Mouse (Mus musculus): ENCODE results near the gene Vav2. TPM values are rescaled to one million over a fixed set of nuclear protein-coding genes. Genes with fewer than 3 reads are reported as not detected.

The Vav2 gene
- total and polyA plus RNA-seq, 2 experiments from 2014 or later, result 7.1 to 39.6 TPM

GRCm38 (mm10) chr2:27470535-27470934 is 43.7 kb upstream of the Vav2 start:
- peaks cover 18% of the 10 kb centered on the region for H3K4me1 ChIP-seq (ENCODE audit: insufficient read depth)
- H3K4me2 ChIP-seq (ENCODE audit: low read depth), result no peak overlapping the region
- no peak for DNase-seq
- peaks cover 12% of the 10 kb centered on the region for H3K36me3 ChIP-seq (ENCODE audit: insufficient read depth)
- 95% methylated on average over 2 of the region's 2 CpGs for WGBS
- no peak overlapping the region for H3K4me3 ChIP-seq (ENCODE audit: low read depth, low read length)
- no peak for TF ChIP-seq CTCF (IDR thresholded peaks at IDR 0.05; ENCODE audit: low read depth)
- ATAC-seq, result no peak
- no peaks in the 10 kb centered on the region for H3K9me3 ChIP-seq (ENCODE audit: low read length)
- H3K27ac ChIP-seq (ENCODE audit: low read depth, low read length), result no peak overlapping the region
- no peak overlapping the region for H3K9ac ChIP-seq
- no peaks in the 10 kb centered on the region for H3K27me3 ChIP-seq (ENCODE audit: insufficient read depth, low read length)

- no peak overlapping the region for H3K27ac ChIP-seq (ENCODE audit: low read depth, low read length)
- TF ChIP-seq CTCF (IDR thresholded peaks at IDR 0.05; ENCODE audit: low read depth), result no peak
- WGBS, result 69% methylated on average over 3 of the region's 3 CpGs
- ATAC-seq (no peak), DNase-seq (no peak)
- peaks cover 18% of the 10 kb centered on the region for H3K4me1 ChIP-seq (ENCODE audit: insufficient read depth)
- no peaks in the 10 kb centered on the region for H3K9me3 ChIP-seq (ENCODE audit: low read length)
- no peak overlapping the region for H3K4me3 ChIP-seq (ENCODE audit: low read depth, low read length)
- no peak overlapping the region for H3K9ac ChIP-seq
- peaks cover 12% of the 10 kb centered on the region for H3K36me3 ChIP-seq (ENCODE audit: insufficient read depth)
- H3K4me2 ChIP-seq (ENCODE audit: low read depth), result no peak overlapping the region
- H3K27me3 ChIP-seq (ENCODE audit: insufficient read depth, low read length), result no peaks in the 10 kb centered on the region
Measured at GRCm38 (mm10) chr2:27469991-27470355, 43.1 kb upstream of the Vav2 start.

- Histone ChIP-seq H3K36me3 (ENCODE audit: insufficient read depth) (peaks cover 12% of the 10 kb centered on the region), H3K27ac (ENCODE audit: low read depth, low read length) (no peak overlapping the region), H3K4me1 (ENCODE audit: insufficient read depth) (peaks cover 17% of the 10 kb centered on the region), H3K27me3 (ENCODE audit: insufficient read depth, low read length) (no peaks in the 10 kb centered on the region), H3K9ac (no peak overlapping the region), H3K9me3 (ENCODE audit: low read length) (no peaks in the 10 kb centered on the region), H3K4me2 (ENCODE audit: low read depth) (no peak overlapping the region), H3K4me3 (ENCODE audit: low read depth, low read length) (no peak overlapping the region)
- DNase-seq, result no peak
- ATAC-seq, result no peak
- WGBS, result 73% methylated on average over 4 of the region's 4 CpGs
- no peak for TF ChIP-seq CTCF (IDR thresholded peaks at IDR 0.05; ENCODE audit: low read depth)
Measured at GRCm38 (mm10) chr2:27469292-27469990, 42.6 kb upstream of the Vav2 start.

- H3K4me1 ChIP-seq (ENCODE audit: insufficient read depth), result no peaks in the 10 kb centered on the region
- H3K9me3 ChIP-seq (ENCODE audit: low read length), result no peaks in the 10 kb centered on the region
- TF ChIP-seq CTCF (IDR thresholded peaks at IDR 0.05; ENCODE audit: low read depth), result no peak
- 90% methylated on average over 4 of the region's 4 CpGs for WGBS
- DNase-seq, result no peak
- ATAC-seq, result no peak
- H3K27me3 ChIP-seq (ENCODE audit: insufficient read depth, low read length), result no peaks in the 10 kb centered on the region
- H3K4me3 ChIP-seq (ENCODE audit: low read depth, low read length), result no peak overlapping the region
- H3K4me2 ChIP-seq (ENCODE audit: low read depth), result no peak overlapping the region
- H3K27ac ChIP-seq (ENCODE audit: low read depth, low read length), result no peak overlapping the region
- peaks cover 66% of the 10 kb centered on the region for H3K36me3 ChIP-seq (ENCODE audit: insufficient read depth)
- no peak overlapping the region for H3K9ac ChIP-seq
Measured at GRCm38 (mm10) chr2:27462901-27463300, 36.1 kb upstream of the Vav2 start.

- no peaks in the 10 kb centered on the region for H3K9me3 ChIP-seq (ENCODE audit: low read length)
- no peak for TF ChIP-seq CTCF (IDR thresholded peaks at IDR 0.05; ENCODE audit: low read depth)
- DNase-seq, result no peak
- no peak overlapping the region for H3K9ac ChIP-seq
- H3K27me3 ChIP-seq (ENCODE audit: insufficient read depth, low read length), result no peaks in the 10 kb centered on the region
- no peaks in the 10 kb centered on the region for H3K4me1 ChIP-seq (ENCODE audit: insufficient read depth)
- H3K4me2 ChIP-seq (ENCODE audit: low read depth), result no peak overlapping the region
- H3K36me3 ChIP-seq (ENCODE audit: insufficient read depth), result peaks cover 74% of the 10 kb centered on the region
- H3K4me3 ChIP-seq (ENCODE audit: low read depth, low read length), result no peak overlapping the region
- H3K27ac ChIP-seq (ENCODE audit: low read depth, low read length), result no peak overlapping the region
- 98% methylated on average over 4 of the region's 4 CpGs for WGBS
- ATAC-seq, result no peak
Measured at GRCm38 (mm10) chr2:27461881-27462660, 35.2 kb upstream of the Vav2 start.

- Histone ChIP-seq H3K27me3 (ENCODE audit: insufficient read depth, low read length) (no peaks in the 10 kb centered on the region), H3K27ac (ENCODE audit: low read depth, low read length) (no peak overlapping the region), H3K9ac (no peak overlapping the region), H3K4me3 (ENCODE audit: low read depth, low read length) (no peak overlapping the region), H3K4me1 (ENCODE audit: insufficient read depth) (no peaks in the 10 kb centered on the region), H3K9me3 (ENCODE audit: low read length) (no peaks in the 10 kb centered on the region), H3K36me3 (ENCODE audit: insufficient read depth) (peaks cover 82% of the 10 kb centered on the region), H3K4me2 (ENCODE audit: low read depth) (no peak overlapping the region)
- TF ChIP-seq CTCF (IDR thresholded peaks at IDR 0.05; ENCODE audit: low read depth), result no peak
- DNase-seq, result no peak
- ATAC-seq, result no peak
- 77% methylated on average over 9 of the region's 9 CpGs for WGBS
Measured at GRCm38 (mm10) chr2:27460651-27461050, 33.8 kb upstream of the Vav2 start.

- H3K36me3 ChIP-seq (ENCODE audit: insufficient read depth), result peaks cover 87% of the 10 kb centered on the region
- ATAC-seq (no peak), DNase-seq (no peak)
- no peaks in the 10 kb centered on the region for H3K9me3 ChIP-seq (ENCODE audit: low read length)
- no peak overlapping the region for H3K4me2 ChIP-seq (ENCODE audit: low read depth)
- H3K4me3 ChIP-seq (ENCODE audit: low read depth, low read length), result no peak overlapping the region
- no peak for TF ChIP-seq CTCF (IDR thresholded peaks at IDR 0.05; ENCODE audit: low read depth)
- 84% methylated on average over 5 of the region's 5 CpGs for WGBS
- H3K27ac ChIP-seq (ENCODE audit: low read depth, low read length), result no peak overlapping the region
- no peaks in the 10 kb centered on the region for H3K27me3 ChIP-seq (ENCODE audit: insufficient read depth, low read length)
- H3K9ac ChIP-seq, result no peak overlapping the region
- no peaks in the 10 kb centered on the region for H3K4me1 ChIP-seq (ENCODE audit: insufficient read depth)
Measured at GRCm38 (mm10) chr2:27460163-27460562, 33.3 kb upstream of the Vav2 start.

All from forebrain, postnatal 0 days (tissue).